Mouse (Mus musculus) cerebral cortex, adult 2 months (tissue): ENCODE measurements around the gene Nkx2-5.

Experiments
- whole genome bisulfite sequencing: fragments of 180-500 bp; shearing (Covaris S2); methylation state at CpG from one replicate; pipeline ENCODE4 v1.1.7; 2018; 5-methylcytosine and 5-hydroxymethylcytosine counted together

Gene Nkx2-5

GRCm38 (mm10) chr17:26844909-26845148 lies at the start of gene Nkx2-5:
TSS of gene Nkx2-5 (minus strand) at chr17:26845009.
- 5% methylated on average over 5 of the region's 5 CpGs for WGBS

DNA sequence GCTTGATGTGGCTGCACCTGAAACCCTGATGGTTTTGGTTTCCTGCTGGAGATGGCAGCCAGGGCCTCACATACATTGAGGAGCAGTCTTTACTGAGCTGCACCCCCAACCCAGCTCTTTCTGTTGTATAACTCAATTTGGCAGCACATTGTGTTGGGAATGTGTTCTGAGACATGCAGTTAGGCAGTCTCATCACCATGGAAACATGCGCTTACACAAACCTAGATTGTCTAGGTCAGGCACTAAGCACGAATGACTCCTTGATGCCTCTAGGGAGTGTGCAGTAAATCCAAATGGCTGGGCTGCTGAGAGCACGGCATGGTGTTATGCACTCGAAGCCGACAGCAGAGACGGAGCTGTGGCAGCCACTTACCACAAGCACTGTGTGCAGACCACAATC lies 49.5 kb upstream of the Nkx2-5 start:
- 58% methylated on average over 6 of the region's 6 CpGs for WGBS

DNA sequence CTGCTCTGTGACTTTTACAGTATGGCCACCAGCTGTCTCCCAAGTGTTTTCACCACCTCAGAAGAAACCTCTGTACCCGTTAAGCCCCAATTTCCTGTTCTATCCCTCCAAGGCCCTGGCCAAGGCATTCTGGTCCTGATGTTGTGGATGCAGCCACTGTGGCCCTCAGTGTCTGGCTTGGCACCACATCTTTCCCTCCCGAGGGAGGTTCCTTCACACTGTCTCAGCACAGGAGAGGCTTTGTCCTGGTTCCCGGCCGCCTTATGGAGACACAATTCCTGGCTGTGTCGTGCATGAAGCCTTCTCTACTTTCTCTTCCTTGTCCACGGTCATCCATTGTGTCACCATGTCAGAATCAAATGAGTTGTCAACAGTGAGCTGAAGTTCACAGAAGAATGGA lies 48.7 kb upstream of the Nkx2-5 start:
- WGBS = 28% methylated on average over 6 of the region's 6 CpGs

DNA sequence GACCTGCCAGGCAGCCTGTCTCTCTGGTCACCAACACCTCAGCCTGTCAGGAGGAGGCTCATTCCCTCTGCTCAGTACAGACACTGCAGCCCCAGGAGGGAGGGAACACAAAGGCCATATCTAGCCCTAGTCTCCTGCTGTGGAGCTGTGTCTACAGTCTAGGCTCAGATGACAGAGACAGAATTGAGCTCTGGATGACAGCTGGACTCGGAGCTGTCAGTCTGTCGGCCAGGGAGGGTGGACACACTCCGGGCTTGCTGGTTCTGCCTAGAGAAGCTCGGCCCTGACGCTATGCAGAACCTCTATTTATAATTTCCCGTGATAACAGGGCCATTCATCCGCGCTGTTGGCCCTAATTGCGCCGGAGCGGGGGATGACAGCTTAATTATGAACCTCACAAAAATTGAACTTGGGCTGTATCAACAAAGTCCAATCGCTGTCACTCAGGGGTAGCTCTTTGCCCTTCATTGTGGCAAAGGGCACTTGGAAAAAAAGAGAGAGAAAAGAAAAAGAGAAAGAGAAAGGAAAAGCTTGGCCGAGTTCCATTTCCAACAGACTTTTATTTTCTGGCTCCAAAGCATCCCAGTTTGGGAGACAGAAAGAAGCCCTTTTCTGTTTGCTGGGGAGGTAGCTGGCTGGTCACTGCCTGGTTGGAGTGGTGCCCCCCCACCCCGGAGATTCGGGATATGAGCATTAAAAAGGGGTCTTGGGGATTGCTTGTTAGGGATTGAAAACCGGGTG lies 48.0 kb upstream of the Nkx2-5 start:
- WGBS = 29% methylated on average over 16 of the region's 16 CpGs

DNA sequence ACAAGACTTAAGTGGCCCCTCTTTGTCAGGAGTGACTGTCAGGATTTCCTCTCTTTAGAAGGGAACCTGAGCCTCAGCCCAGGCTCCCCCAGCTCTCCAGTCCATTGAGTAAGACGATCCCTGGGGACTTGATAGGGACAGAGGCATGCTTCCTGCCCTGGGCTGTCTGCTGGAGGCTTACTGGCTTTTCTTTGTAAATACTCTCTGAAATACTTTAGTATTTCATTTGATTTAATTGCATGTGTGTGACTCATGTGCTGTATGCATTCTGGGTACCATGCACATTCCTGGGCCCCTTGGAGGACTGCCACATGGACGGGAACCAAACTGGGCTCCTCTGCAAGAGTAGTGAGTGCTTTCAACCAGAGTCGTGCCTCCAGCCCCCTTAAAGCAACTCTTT lies 43.1 kb upstream of the Nkx2-5 start:
- 44% methylated on average over 3 of the region's 3 CpGs for WGBS

DNA sequence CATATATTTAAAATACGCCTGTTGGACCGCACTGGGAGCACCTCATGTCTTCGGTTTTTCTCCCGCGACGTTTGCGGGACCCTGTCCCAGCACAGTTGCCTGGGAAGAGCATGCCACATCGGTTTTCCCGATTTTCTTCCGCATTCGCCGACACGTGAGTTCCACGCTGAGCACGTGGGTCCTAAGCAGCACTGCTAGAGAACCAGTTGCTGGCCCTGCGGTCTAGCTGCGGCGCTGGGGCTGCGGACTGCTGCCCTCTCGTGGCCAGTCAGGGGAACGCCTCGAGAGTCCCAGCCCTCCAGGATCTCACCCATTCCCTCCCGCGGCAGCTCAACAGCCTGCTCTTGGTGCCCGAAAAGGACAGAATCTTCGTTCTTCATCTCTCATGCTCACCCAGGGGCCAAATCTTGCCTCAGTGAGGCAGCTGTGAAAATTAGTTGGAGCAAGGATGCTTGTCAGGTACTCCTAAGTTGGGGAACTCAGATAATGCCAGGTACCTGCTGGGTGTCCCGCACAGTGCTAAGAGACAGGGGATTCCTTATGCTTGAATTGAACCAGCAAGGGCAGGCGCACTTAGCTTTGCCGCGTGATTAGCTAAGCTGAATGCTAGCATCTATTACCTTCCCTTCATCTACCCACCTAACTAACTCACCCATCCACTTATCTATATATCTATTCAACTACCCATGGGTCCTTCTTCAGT lies 41.4 kb upstream of the Nkx2-5 start:
- WGBS = 7% methylated on average over 30 of the region's 30 CpGs

GRCm38 (mm10) chr17:26884995-26885926 lies 40.5 kb upstream of the Nkx2-5 start:
- 16% methylated on average over 25 of the region's 25 CpGs for WGBS

DNA sequence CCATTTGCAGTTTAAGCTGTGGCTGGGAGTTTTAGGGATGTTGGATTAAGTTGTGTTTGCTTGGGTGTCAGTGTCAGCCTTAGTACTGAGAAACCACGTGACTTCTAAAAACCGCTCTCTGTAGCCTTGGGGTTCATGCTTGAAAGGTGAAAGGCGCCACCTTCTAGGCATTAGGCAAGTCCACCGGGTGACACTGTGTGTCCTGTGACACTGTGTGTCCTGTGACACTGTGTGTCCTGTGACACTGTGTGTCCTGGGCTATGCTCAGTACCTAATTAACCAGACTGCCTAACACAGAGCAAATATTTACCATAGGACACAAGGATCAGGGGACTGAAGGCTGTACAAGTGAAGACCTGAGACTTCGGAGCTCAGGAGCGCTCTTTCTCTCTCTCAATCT lies 38.8 kb upstream of the Nkx2-5 start:
- WGBS = 91% methylated on average over 6 of the region's 6 CpGs

- WGBS = 88% methylated on average over 1 of the region's 1 CpGs
These were observed 37.9 kb upstream of the Nkx2-5 start for GRCm38 (mm10) chr17:26882706-26883105.

- 89% methylated on average over 6 of the region's 6 CpGs for WGBS
These were observed 34.4 kb upstream of the Nkx2-5 start for GRCm38 (mm10) chr17:26879235-26879634.

- WGBS = 89% methylated on average over 7 of the region's 7 CpGs
These were observed 33.1 kb upstream of the Nkx2-5 start for GRCm38 (mm10) chr17:26877927-26878326.

DNA sequence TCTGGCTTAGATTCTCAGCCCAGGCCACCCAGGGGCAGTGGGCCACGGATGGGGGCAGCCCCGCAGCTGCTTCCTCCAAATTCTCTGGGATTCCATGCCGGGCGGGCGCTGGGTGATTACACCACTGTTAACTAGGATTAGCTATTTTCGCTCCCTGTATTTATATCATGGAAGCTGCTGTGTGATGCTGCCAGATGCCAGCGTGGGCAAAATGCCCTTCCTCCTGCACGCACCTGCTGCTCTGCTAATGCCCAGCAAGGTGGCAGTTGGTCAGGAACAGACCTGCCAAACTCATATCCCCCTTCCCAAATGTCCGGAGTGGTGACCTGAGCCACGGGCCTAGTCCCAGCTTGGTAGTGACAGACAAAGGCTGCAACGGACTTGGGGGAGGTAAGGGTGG lies 29.7 kb upstream of the Nkx2-5 start:
- WGBS = 68% methylated on average over 11 of the region's 11 CpGs

DNA sequence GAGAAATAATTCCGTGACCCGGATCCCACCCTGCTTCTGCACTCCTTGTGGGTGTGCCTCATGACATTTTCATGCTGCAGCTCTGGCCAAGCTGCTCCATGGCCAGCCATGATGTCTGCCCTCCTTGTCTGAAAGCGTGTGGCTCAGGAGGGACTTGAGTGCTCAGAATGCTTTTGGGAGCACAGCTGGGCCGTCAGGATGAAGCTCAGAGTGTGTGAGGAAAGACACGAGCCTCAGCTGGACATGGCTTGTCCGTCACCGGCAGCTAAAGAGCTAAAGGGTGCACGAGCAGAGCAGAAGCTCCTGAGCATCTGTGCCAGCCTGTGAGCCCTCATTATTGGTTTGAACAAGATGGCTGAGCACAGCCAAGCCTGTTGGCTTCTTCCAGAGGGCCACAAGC lies 28.7 kb upstream of the Nkx2-5 start:
- WGBS = 75% methylated on average over 8 of the region's 8 CpGs

- whole genome bisulfite sequencing = 82% methylated on average over 3 of the region's 3 CpGs
These were observed 28.1 kb upstream of the Nkx2-5 start for GRCm38 (mm10) chr17:26872870-26873269.

DNA sequence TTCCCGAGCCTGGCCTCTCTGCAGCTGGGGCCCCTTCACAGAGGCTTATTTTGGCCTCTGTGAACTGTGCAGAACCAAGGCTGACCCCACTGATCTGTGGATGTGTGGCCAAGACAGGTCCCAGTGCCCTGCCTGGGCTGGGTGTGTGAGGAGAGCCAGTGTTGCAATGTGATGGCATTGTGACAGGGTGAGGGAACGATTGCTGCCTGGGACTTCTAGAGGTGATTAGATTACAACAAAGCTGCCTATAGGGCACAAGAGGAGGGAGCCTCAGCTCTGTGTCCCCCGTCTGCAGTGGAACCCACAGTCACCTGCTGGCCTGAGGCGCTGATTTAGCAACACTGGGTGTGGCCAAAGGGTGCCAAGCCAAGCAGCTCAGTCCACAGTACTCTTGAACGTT lies 23.9 kb upstream of the Nkx2-5 start:
- WGBS = 61% methylated on average over 5 of the region's 5 CpGs

GRCm38 (mm10) chr17:26865156-26865555 lies 20.3 kb upstream of the Nkx2-5 start:
- WGBS = 70% methylated on average over 6 of the region's 6 CpGs

- 62% methylated on average over 5 of the region's 5 CpGs for WGBS
These were observed 19.5 kb upstream of the Nkx2-5 start for GRCm38 (mm10) chr17:26864343-26864742.

DNA sequence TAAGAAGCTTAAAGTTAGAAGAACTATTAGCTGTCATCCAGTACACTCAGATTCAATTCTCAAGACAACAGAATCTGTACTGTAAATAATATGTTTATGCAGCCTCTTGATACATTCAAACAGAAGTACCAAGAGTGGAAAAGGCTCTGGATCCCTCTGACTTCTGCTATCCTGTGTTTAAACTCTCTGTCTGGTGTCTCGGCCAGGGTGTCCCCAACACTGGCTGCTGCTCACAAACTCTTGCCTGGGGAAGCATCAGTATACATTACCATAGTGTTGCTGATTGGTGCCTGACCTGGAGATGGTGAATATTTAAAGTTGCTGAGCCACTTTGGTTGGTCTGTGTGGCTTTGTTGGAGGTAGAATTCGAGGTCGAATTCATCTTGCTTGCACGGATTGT lies 17.0 kb upstream of the Nkx2-5 start:
- WGBS = 79% methylated on average over 4 of the region's 4 CpGs

- WGBS = 35% methylated on average over 6 of the region's 6 CpGs
These were observed 16.6 kb upstream of the Nkx2-5 start for GRCm38 (mm10) chr17:26861383-26861782.

DNA sequence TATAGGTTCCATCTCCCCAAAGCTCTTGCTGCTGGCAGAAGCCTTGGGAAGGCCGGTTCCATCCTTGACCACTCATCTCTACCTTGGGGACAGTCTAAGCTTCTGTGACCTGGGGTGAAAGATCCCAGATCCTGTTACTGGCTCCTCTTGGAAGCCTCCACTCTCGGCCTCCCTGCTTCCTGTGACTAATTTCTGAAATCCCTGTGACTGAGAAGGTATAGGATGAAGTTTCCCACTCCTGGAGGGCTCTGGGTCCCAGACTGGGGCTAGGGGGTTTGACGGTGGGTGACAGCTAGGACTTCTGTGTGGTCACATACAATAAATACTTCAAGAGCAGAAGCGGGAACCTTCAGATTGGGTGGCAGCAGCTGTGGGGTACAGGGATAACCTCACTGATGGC lies 16.1 kb upstream of the Nkx2-5 start:
- WGBS = 63% methylated on average over 4 of the region's 4 CpGs

- WGBS = 47% methylated on average over 4 of the region's 4 CpGs
These were observed 7.5 kb upstream of the Nkx2-5 start for GRCm38 (mm10) chr17:26852262-26852661.

DNA sequence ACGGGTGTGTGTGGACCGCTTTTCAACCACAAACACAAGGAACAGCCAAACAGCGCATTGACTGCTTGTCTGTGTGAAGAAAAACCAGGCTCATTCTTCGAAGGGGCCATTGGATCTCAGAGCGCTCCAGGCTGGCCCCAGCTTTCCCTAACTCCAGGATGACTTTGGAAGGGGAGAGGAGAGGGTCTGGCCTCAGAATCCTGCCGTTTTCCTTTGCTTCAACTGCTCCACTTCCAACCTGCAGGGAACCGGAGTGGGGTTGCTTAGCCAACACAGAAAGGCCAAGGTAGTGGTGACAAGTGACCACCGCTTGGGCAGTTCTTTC lies 6.3 kb upstream of the Nkx2-5 start:
- WGBS = 30% methylated on average over 8 of the region's 8 CpGs
